Mouse (Mus musculus): ENCODE measurements around the gene Mapkapk3. TPM values are rescaled to one million over a fixed set of nuclear protein-coding genes. Genes with fewer than 3 reads are reported as not detected.

The Mapkapk3 gene
- 56.8 and 57.8 TPM in 2 replicates for total RNA-seq (2021)
- long read RNA-seq, transcript Mapkapk3-201 (11 exons, 2,816 nt): major isoform, 8 of 21 reads
- long read RNA-seq, partial matches to known transcripts: 3 of 21 reads
- long read RNA-seq, other reads (novel, unspliced or antisense): 9 of 21 reads

DNA sequence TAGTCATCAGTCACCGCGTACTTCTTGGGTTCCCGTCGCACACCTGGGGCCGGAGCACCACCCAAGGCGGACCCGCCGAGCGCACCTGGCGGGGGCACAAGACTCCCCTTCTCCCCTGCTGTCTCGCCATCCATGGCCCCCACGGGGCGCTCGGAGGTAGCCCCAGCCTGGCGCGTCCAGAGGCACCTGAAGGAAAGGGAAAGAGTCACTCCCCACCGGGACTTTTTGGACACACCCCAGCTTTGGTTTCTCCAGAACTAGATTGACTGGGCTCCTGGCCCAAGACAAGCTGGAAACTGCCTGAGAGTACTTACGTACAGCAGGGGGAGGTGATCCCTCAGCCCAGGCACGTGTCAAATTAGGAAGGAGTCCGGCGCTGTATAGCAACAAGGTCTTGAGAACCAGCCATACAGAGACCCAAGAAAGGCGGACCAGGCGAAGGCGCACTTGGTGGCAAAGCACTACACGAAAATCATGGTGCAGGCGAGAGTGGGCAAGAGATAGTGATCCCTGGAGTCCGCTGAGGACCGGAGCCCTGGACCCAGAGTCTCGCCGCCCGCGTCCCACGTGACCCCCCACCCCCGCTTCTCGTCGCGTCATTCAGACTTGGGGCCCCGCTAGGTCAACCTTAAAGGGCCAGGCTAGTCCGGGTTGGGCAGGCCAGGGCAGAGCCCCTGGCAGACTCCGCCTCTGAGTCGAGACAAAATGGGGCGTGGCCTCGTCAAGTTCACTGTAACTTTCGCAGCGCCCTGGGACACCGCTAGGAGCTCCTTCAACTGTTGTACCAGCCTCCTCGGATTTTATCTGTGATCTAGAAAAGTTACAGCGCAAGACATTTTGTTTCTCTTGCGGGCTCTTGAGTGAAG, at the start of gene Mapkapk3:
Gene Mapkapk3, minus strand, starts transcription at position 667 of the 866 bp plus-strand sequence.
- peak; percentile 86 for DNase-seq

- DNase-seq: peak; percentile 77
Measured at GRCm38 (mm10) chr9:107338172-107338883, 48.7 kb upstream of the Mapkapk3 start, which contains the start of gene Hemk1. Hemk1 (minus strand) TSS chr9:107338350.

GRCm38 (mm10) chr9:107336386-107336785, 46.7 kb upstream of the Mapkapk3 start:
- no peak for DNase-seq

- peak; percentile 70 for DNase-seq
Measured at GRCm38 (mm10) chr9:107335909-107336308, 46.2 kb upstream of the Mapkapk3 start.

GRCm38 (mm10) chr9:107335046-107335445, 45.4 kb upstream of the Mapkapk3 start:
- no peak for DNase-seq

DNA sequence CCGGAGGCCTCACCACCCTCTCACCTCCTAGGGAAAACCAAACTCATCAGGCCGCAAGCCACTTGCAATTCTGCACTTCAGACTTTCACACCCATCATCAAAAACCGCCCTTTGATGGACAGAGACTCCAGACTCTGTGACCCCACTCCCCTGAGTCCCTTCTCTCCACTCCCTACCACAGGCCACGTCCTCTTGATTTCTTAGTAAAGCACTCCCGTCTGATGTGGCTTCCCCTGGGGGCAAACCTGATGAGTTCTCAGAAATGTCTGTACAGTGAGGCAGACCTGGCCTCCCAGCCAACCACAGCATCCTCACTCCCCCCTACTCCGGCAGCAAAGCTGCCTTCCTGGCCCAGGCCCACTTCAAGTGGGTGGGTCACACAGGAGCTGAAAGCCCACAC, 44.7 kb upstream of the Mapkapk3 start:
- DNase-seq: no peak

DNA sequence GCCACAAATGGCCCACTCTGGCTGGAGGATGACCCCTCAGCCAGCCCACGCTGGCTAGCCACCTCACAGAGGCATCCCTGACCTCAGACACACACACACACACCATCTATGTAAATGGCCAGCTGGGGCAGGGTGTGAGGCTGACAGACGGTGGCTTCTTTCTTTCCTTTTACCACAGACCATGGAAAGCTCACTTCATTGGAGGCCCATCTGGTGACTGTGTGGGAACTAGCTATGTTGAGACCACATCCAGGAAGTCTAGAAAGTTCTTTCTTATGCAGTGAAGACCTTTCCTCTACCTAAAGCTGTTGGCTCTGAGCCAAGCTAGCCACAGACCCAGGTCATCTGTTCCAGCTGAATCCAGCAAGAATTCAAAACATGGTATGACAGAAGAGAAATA, 44.0 kb upstream of the Mapkapk3 start:
- no peak for DNase-seq

GRCm38 (mm10) chr9:107330791-107331190, 41.1 kb upstream of the Mapkapk3 start:
- no peak for DNase-seq

DNA sequence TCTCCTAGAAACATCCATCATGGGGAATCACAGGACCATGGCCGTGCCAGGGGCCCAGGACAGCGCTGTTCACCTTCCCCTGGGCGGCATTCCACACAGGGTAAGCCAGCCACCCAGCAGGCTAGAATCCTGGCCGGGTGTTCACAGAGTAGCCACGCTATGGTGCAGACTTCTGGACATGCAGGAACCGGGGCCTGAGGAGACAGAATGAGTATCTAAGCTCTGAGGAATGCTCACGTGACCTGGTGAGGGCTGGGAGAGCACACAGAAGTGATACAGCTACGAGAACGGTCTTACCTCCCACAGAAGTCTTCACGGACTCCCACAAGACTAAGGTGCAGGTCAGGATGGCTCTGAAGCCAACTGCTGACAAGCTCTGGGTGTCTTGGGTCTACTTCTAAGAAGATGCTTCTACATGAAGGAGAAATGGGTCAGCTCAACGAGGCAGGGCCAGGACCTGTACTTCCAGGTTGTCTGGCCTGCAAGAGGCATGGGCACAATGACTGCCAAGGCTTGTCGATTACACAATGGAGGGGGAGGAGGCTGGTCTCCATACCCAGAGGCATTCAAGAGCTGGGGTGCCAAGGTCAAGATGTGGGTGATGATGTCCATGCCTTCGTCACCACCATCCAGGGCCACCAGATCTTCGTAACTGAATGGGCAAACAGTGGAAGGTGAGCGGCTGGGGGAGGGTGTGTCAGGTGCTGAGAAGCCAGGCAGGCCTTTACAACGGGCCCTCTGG, 38.4 kb upstream of the Mapkapk3 start:
- DNase-seq: no peak

GRCm38 (mm10) chr9:107325904-107326303, 36.2 kb upstream of the Mapkapk3 start:
- no peak for DNase-seq

GRCm38 (mm10) chr9:107324799-107325561, 35.3 kb upstream of the Mapkapk3 start:
- no peak for DNase-seq

DNA sequence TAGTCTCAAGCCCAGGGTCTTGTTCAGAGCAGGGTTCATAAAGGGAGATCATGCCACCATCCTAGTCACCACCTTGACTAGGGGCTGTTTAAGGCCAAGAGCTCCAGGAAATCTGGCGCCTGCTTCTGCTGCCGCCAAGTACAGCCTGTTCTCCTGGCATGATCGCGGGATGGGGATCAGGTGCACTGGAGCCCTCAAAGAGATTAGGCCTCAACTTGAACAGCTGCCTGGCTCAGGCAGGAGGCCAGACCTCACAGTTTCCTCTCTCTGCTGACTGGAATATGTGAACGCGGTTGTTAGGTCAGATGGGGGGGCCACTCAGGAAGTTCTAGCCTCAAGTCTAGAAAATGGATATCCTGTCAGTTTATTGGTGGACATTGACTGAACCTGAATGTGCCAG, 33.9 kb upstream of the Mapkapk3 start:
- DNase-seq: peak; percentile 59

GRCm38 (mm10) chr9:107322461-107323050, 32.9 kb upstream of the Mapkapk3 start:
- DNase-seq: no peak

- no peak for DNase-seq
Measured at GRCm38 (mm10) chr9:107315791-107316190, 26.1 kb upstream of the Mapkapk3 start.

- DNase-seq: no peak
Measured at GRCm38 (mm10) chr9:107313926-107314325, 24.2 kb upstream of the Mapkapk3 start.

DNA sequence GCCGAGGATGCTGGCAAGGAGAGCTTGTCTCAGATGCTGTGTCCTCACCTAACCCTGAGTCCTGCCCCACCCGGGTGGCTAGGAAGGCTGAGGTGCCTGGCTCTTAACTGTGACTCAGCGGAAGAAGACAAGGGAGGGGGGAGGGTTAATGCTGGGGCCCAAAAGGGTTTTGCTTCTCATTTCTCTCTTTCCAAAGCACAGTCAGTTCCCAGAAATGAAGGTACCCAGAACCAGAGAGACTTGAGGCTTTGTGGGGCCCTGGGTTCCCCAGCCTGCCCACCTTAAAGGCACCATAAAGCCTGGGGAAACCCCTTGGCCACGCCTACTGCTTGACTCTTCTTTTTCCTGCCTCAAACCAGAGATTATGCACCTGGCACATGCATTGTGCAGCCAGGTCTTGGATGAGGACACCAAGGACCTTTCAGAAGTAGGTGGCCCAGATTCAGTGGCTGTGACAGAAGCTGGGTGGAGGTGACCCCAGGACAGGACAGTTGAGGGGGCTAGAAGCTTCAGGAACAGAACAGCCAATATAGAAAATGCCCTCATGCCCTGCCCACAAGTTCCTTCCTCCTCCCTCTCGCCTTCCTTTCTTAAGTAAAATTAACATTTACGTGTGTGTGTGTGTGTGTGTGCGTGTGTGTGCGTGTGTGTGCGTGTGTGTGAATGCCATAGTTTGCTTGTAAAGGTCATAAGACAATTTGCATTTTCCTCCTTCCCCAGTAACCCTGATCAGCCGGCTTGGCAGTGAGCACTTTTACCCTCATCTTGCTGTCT, 23.3 kb upstream of the Mapkapk3 start:
- DNase-seq: no peak

DNA sequence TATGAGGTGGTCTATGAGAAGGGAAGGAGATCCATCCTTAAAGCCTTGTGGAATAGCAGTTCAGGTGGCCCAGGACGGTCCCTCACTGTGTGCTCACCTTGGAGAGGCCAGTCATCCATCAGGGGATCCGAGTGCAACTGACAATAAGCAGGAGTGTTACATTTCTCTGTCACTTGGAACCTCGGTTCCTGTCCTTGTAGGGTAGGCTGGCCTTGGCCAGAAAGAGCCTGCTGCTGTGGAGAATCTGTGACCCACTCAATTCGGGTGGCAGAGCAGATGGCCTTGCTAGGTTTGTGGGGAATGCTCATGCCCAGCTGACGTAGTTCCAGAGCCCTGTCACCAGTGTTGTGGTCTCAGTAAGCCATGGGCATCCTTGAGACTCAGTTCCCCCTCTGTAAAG, 19.9 kb upstream of the Mapkapk3 start:
- no peak for DNase-seq

GRCm38 (mm10) chr9:107309171-107309570, 19.5 kb upstream of the Mapkapk3 start:
- no peak for DNase-seq

- DNase-seq: no peak
Measured at GRCm38 (mm10) chr9:107308346-107309000, 18.8 kb upstream of the Mapkapk3 start.

- DNase-seq: peak; percentile 75
Measured at GRCm38 (mm10) chr9:107307886-107308285, 18.2 kb upstream of the Mapkapk3 start.

Data from adrenal gland, postnatal 25 days (tissue).